Mouse (Mus musculus): ENCODE measurements around the gene Ptpn4. TPM values are rescaled to one million over a fixed set of nuclear protein-coding genes. Genes with fewer than 3 reads are reported as not detected.

The Ptpn4 gene
- total and polyA plus RNA-seq, 3 experiments = 6.2 to 527 (median 9.5) TPM

- no peaks in the 10 kb centered on the region for H3K9me3 ChIP-seq (replicated peaks; ENCODE audit: insufficient read depth, low read length)
- no peaks in the 10 kb centered on the region for H3K36me3 ChIP-seq (ENCODE audit: control insufficient read depth in 1 of 2, insufficient read depth in 2 of 2, low read length in 2 of 2)
- no peak overlapping the region for H3K4me3 ChIP-seq (ENCODE audit: control insufficient read depth in 1 of 2, insufficient read depth in 1 of 2, low read depth in 2 of 2, low read length in 2 of 2)
- no peak for DNase-seq (ENCODE audit: low read depth, low spot score)
- H3K9ac ChIP-seq (ENCODE audit: control insufficient read depth, low read depth, low read length, poor library complexity, severe bottlenecking) = no peak overlapping the region
- TF ChIP-seq SMC3 (IDR thresholded peaks at IDR 0.05; ENCODE audit: low read depth, low read length) = no peak
- TF ChIP-seq ELF1 (IDR thresholded peaks at IDR 0.05; ENCODE audit: low read depth, low read length) = no peak
- TF ChIP-seq NRF1 (IDR thresholded peaks at IDR 0.05; ENCODE audit: insufficient read depth, low read depth, low read length, poor library complexity, severe bottlenecking) = no peak
- no peak for TF ChIP-seq CTCF (IDR thresholded peaks at IDR 0.05 in 2 of 3, conservative IDR thresholded peaks at IDR 0.05 in 1 of 3; ENCODE audit: control insufficient read depth in 1 of 3, insufficient read depth in 1 of 3, low read depth in 2 of 3, low read length in 3 of 3, poor library complexity in 1 of 3, severe bottlenecking in 1 of 3)
- no peak for TF ChIP-seq ZC3H11A (IDR thresholded peaks at IDR 0.05; ENCODE audit: low read depth, low read length)
- TF ChIP-seq ZMIZ1 (IDR thresholded peaks at IDR 0.05; ENCODE audit: low read depth, low read length) = no peak
- TF ChIP-seq GABPA (IDR thresholded peaks at IDR 0.05; ENCODE audit: low read depth, low read length) = no peak
- no peak for TF ChIP-seq MXI1 (IDR thresholded peaks at IDR 0.05; ENCODE audit: low read depth, low read length)
- TF ChIP-seq KAT2A (conservative IDR thresholded peaks at IDR 0.05; ENCODE audit: low read depth, low read length) = no peak
- TF ChIP-seq JUND (IDR thresholded peaks at IDR 0.05; ENCODE audit: low read depth, low read length) = no peak
- TF ChIP-seq USF1 (IDR thresholded peaks at IDR 0.05; ENCODE audit: low read depth, low read length) = no peak
- no peak for TF ChIP-seq POLR2AphosphoS2 (IDR thresholded peaks at IDR 0.05; ENCODE audit: low read length)
- no peak for TF ChIP-seq E2F4 (IDR thresholded peaks at IDR 0.05; ENCODE audit: borderline replicate concordance, low read depth, low read length)
- no peak for TF ChIP-seq MAZ (IDR thresholded peaks at IDR 0.05; ENCODE audit: low read depth, low read length)
- TF ChIP-seq TAL1 (IDR thresholded peaks at IDR 0.05; ENCODE audit: low read length) = no peak
- no peak for TF ChIP-seq EP300 (IDR thresholded peaks at IDR 0.05; ENCODE audit: low read depth in 1 of 2, low read length in 2 of 2)
- no peak for TF ChIP-seq ZNF384 (IDR thresholded peaks at IDR 0.05; ENCODE audit: low read depth, low read length)
- TF ChIP-seq ZKSCAN1 (IDR thresholded peaks at IDR 0.05; ENCODE audit: low read depth, low read length) = no peak
- 0 out of 4 replicates have a peak, but pooled peaks cover 0 to 1% of the 10 kb centered on the region in 2 experiments for H3K27me3 ChIP-seq (ENCODE audit: control insufficient read depth in 1 of 2, insufficient read depth in 2 of 2, low read length in 2 of 2)
- no peak overlapping the region for H3K27ac ChIP-seq (ENCODE audit: control insufficient read depth, low read depth, low read length)
- H3K79me2 ChIP-seq (ENCODE audit: control insufficient read depth, insufficient read depth, low read length, poor library complexity) = no peaks in the 10 kb centered on the region
- H3K4me1 ChIP-seq (ENCODE audit: control insufficient read depth in 1 of 2, insufficient read depth in 2 of 2, low read length in 2 of 2) = no peaks in the 10 kb centered on the region
These were observed 41.5 kb upstream of the Ptpn4 start for GRCm38 (mm10) chr1:119878909-119879308.

GRCm38 (mm10) chr1:119877469-119877868 lies 40.1 kb upstream of the Ptpn4 start:
- no peak for TF ChIP-seq EP300 (IDR thresholded peaks at IDR 0.05; ENCODE audit: low read depth in 1 of 2, low read length in 2 of 2)
- no peak for TF ChIP-seq TBP (IDR thresholded peaks at IDR 0.05; ENCODE audit: low read depth, low read length)
- no peak for TF ChIP-seq RCOR1 (IDR thresholded peaks at IDR 0.05; ENCODE audit: low read depth, low read length)
- no peak for TF ChIP-seq USF1 (IDR thresholded peaks at IDR 0.05; ENCODE audit: low read depth, low read length)
- no peak for TF ChIP-seq ZMIZ1 (IDR thresholded peaks at IDR 0.05; ENCODE audit: low read depth, low read length)
- TF ChIP-seq SMC3 (IDR thresholded peaks at IDR 0.05; ENCODE audit: low read depth, low read length) = no peak
- no peak for TF ChIP-seq USF2 (IDR thresholded peaks at IDR 0.05; ENCODE audit: borderline replicate concordance in 1 of 2, insufficient read depth in 1 of 2, low read depth in 1 of 2, low read length in 2 of 2)
- TF ChIP-seq CTCF (IDR thresholded peaks at IDR 0.05 in 2 of 3, conservative IDR thresholded peaks at IDR 0.05 in 1 of 3; ENCODE audit: control insufficient read depth in 1 of 3, insufficient read depth in 1 of 3, low read depth in 2 of 3, low read length in 3 of 3, poor library complexity in 1 of 3, severe bottlenecking in 1 of 3) = no peak
- TF ChIP-seq ETS1 (IDR thresholded peaks at IDR 0.05; ENCODE audit: low read depth, low read length) = no peak
- TF ChIP-seq MEF2A (IDR thresholded peaks at IDR 0.05; ENCODE audit: extremely low read depth, insufficient replicate concordance, low read depth, low read length, poor library complexity, severe bottlenecking) = no peak
- no peak for TF ChIP-seq CHD1 (IDR thresholded peaks at IDR 0.05; ENCODE audit: low read depth, low read length)
- TF ChIP-seq GABPA (IDR thresholded peaks at IDR 0.05; ENCODE audit: low read depth, low read length) = no peak
- TF ChIP-seq MAZ (IDR thresholded peaks at IDR 0.05; ENCODE audit: low read depth, low read length) = no peak
- no peak for TF ChIP-seq GATA1 (IDR thresholded peaks at IDR 0.05; ENCODE audit: low read depth, low read length)
- TF ChIP-seq BHLHE40 (IDR thresholded peaks at IDR 0.05; ENCODE audit: borderline replicate concordance, low read depth, low read length) = no peak
- no peak for TF ChIP-seq MYC (IDR thresholded peaks at IDR 0.05; ENCODE audit: low read depth, low read length)
- H3K27me3 ChIP-seq (ENCODE audit: control insufficient read depth in 1 of 2, insufficient read depth in 2 of 2, low read length in 2 of 2) = 0 out of 4 replicates have a peak, but pooled peaks cover 0 to 1% of the 10 kb centered on the region in 2 experiments
- H3K9ac ChIP-seq (ENCODE audit: control insufficient read depth, low read depth, low read length, poor library complexity, severe bottlenecking) = no peak overlapping the region
- H3K9me3 ChIP-seq (replicated peaks; ENCODE audit: insufficient read depth, low read length) = no peaks in the 10 kb centered on the region
- H3K27ac ChIP-seq (ENCODE audit: control insufficient read depth, low read depth, low read length) = no peak overlapping the region
- H3K36me3 ChIP-seq (ENCODE audit: control insufficient read depth in 1 of 2, insufficient read depth in 2 of 2, low read length in 2 of 2) = no peaks in the 10 kb centered on the region
- no peak overlapping the region for H3K4me3 ChIP-seq (ENCODE audit: control insufficient read depth in 1 of 2, insufficient read depth in 1 of 2, low read depth in 2 of 2, low read length in 2 of 2)
- H3K79me2 ChIP-seq (ENCODE audit: control insufficient read depth, insufficient read depth, low read length, poor library complexity) = no peaks in the 10 kb centered on the region
- no peak for DNase-seq (ENCODE audit: low read depth, low spot score)
- no peaks in the 10 kb centered on the region for H3K4me1 ChIP-seq (ENCODE audit: control insufficient read depth in 1 of 2, insufficient read depth in 2 of 2, low read length in 2 of 2)

Data from MEL (cell line).